Mouse (Mus musculus): ENCODE results near the gene Tanc1. TPM values are rescaled to one million over a fixed set of nuclear protein-coding genes. Genes with fewer than 3 reads are reported as not detected.

Tanc1 gene
- polyA plus RNA-seq, 1 experiment from 2014 or later, result 24.8 TPM

DNA sequence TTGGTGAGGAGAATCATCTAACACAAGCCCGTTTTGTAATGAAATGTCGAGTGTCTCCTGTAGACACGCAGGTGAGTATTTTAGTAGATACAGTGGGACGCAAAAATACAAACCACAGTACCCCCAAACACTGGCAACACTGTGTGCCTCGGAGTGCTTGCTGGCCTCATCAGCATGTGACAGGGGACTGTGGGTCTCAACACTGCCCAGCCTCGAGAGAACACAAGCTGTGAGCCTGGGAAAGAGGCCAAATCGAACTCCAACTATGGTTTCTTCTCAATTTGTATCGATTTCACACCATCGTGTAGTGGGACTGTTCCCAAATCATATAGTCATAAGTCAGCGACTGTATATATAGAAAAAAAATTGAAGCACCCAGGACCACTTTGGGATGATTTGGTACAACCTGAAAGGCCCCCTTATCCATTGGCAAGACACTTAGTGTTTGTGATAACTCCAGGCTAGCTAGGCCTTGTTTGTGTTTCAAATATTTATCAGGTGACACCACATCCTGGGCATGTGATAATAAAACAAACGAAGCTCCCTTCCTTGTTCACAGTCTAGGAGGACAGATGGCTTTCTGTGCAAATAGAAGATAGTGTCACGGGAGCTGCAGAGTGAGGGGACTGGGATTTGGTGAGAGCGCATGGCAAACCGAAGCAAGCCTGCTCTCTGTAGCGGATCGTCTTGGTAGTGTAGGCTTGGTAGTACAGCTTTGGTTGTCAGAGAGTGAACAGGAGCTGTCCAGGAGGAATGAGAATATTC lies 53.1 kb downstream of the Tanc1 start:
- H3K4me1 ChIP-seq (replicated peaks; ENCODE audit: control insufficient read depth, insufficient read depth, low read length), result peaks cover 25% of the 10 kb centered on the region
- no peak overlapping the region for H3K9ac ChIP-seq (ENCODE audit: low read length)
- no peaks in the 10 kb centered on the region; the same call in 1 of the 2 replicates for H3K36me3 ChIP-seq (ENCODE audit: control insufficient read depth, insufficient read depth, low read length)
- no peak for DNase-seq (ENCODE audit: low spot score)
- no peak overlapping the region for H3K27ac ChIP-seq (ENCODE audit: low read depth)
- no peak overlapping the region for H3K4me2 ChIP-seq (ENCODE audit: low read length)
- no peaks in the 10 kb centered on the region for H3K27me3 ChIP-seq (replicated peaks; ENCODE audit: control insufficient read depth, insufficient read depth, low read length)
- ATAC-seq (replicated peaks; ENCODE audit: low FRiP score, low TSS enrichment, low read depth), result no peak
- WGBS, result 69% methylated on average over 16 of the region's 16 CpGs
- no peak overlapping the region for H3K4me3 ChIP-seq (ENCODE audit: low read depth, low read length)
- H3K9me3 ChIP-seq (ENCODE audit: control insufficient read depth, low read length), result no peaks in the 10 kb centered on the region

DNA sequence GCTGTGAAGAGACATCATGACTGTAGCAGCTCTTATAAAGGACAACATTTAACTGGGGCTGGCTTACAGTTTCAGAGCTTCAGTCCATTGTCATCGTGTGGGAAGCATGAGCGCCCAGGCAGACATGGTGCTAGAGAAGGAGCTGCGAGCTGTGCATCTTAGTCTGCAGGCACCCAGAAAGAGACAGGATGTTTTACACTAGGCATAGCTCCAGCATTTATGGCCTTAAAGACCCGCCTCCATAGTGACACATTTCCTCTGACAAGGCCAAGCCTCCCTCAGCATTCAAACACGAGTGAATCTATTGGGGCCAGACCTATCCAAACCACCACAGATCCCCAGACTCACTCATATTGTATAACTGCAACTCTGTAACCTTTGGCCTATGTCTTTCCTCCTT lies 54.7 kb downstream of the Tanc1 start:
- no peaks in the 10 kb centered on the region; the same call in 1 of the 2 replicates for H3K36me3 ChIP-seq (ENCODE audit: control insufficient read depth, insufficient read depth, low read length)
- no peak overlapping the region for H3K4me3 ChIP-seq (ENCODE audit: low read depth, low read length)
- WGBS, result 81% methylated on average over 5 of the region's 5 CpGs
- H3K27ac ChIP-seq (ENCODE audit: low read depth), result no peak overlapping the region
- no peak overlapping the region for H3K9ac ChIP-seq (ENCODE audit: low read length)
- no peak for DNase-seq (ENCODE audit: low spot score)
- no peaks in the 10 kb centered on the region for H3K9me3 ChIP-seq (ENCODE audit: control insufficient read depth, low read length)
- no peaks in the 10 kb centered on the region for H3K27me3 ChIP-seq (replicated peaks; ENCODE audit: control insufficient read depth, insufficient read depth, low read length)
- no peak overlapping the region for H3K4me2 ChIP-seq (ENCODE audit: low read length)
- peaks cover 20% of the 10 kb centered on the region for H3K4me1 ChIP-seq (replicated peaks; ENCODE audit: control insufficient read depth, insufficient read depth, low read length)
- ATAC-seq (replicated peaks; ENCODE audit: low FRiP score, low TSS enrichment, low read depth), result no peak

DNA sequence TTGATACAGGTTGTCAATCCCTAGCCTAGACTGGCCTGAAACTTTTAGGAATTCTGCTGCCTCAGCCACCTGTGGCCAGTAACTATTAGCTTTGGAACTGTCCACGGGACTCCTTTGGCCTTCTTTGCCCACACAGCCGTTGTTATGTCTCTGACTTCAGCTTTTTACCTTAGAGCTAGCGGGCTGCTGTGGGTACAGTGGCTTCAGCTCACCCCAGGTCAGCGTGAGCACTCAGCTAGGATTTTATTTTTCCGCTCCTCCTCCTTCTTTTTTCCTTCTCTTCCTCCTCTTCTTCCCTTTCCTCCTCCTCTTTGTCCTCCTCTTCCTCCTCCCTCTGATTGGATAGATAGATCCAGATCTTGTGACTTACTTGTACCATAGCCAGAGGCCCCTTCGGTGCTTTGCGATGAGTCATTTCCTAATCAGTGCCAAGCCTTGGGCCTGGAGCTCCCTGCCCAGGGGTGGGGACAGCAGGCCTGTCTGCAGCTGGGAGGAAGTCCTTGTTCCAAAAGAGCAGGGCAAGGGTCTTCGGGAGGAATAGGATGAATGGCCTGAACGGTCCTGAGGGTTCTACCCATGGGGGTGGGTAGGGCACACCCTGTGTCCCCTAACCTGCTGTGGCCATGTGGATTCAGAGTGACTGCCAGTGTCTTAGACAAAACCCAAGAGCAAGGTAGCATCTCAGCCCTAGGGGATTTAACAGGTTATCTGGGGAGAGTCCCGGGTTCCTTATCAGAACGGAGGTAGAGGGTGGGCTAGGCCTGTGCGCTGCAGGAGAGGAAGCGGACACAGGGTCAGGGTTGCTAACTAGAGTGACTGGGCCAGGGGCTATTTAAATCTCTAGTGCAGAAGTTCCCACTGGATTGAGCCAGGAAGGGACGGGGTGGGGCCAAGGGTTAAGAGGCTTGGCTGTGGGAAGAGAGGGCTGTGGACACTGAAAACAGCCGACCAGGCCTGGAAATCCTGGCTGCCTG lies 58.5 kb downstream of the Tanc1 start:
- peaks cover 26% of the 10 kb centered on the region for H3K4me1 ChIP-seq (replicated peaks; ENCODE audit: control insufficient read depth, insufficient read depth, low read length)
- DNase-seq (ENCODE audit: low spot score) (no peak), ATAC-seq (replicated peaks; ENCODE audit: low FRiP score, low TSS enrichment, low read depth) (peak; percentile 86)
- 0 out of 2 replicates have a peak overlapping the region, but pooled peaks have one; percentile 22 for H3K4me2 ChIP-seq (ENCODE audit: low read length)
- 50% methylated on average over 15 of the region's 15 CpGs for WGBS
- peak overlapping the region; percentile 69 for H3K27ac ChIP-seq (ENCODE audit: low read depth)
- H3K9ac ChIP-seq (ENCODE audit: low read length), result no peak overlapping the region
- H3K4me3 ChIP-seq (ENCODE audit: low read depth, low read length), result no peak overlapping the region
- H3K36me3 ChIP-seq (ENCODE audit: control insufficient read depth, insufficient read depth, low read length), result no peaks in the 10 kb centered on the region
- H3K9me3 ChIP-seq (ENCODE audit: control insufficient read depth, low read length), result no peaks in the 10 kb centered on the region
- no peaks in the 10 kb centered on the region for H3K27me3 ChIP-seq (replicated peaks; ENCODE audit: control insufficient read depth, insufficient read depth, low read length)

DNA sequence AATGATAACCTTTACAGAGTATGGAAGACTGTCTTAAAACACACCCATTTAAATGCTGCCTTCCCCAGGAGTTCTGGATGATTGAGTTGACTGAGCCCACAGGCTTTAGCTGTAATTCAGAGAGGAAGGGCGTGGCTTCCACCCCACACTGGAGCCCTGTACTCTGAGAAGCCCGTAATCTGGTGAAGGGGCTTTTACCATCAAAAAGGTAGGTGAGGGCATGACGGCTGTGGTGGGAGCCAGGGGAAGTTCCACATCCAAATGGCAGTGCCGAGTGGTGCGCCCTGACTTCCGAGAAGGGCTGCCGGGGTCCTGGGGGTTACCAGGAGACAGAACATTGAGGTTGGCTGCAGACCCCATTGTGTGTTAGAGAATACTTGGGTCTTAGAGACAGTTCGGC lies 59.8 kb downstream of the Tanc1 start:
- no peak for DNase-seq (ENCODE audit: low spot score)

DNA sequence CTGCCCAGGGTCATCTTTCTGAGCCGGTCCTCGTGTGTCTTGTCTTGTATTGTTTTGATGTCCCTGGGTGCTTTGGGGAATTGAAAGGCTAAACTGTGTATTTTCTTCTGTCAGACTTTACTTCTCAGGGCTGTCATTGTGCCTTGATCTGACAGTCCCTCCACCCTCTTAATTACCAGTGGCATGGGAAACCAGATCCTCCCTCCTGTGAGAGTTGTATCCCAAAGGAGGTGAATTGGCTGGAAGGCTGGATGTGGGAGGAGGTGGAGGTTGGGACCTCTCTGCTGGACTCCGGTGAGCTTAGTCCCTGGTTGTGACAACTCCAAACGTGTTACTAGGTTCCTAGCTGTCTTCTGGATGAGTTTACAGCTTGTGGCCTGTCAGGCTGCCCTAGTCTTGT lies 60.2 kb downstream of the Tanc1 start:
- no peaks in the 10 kb centered on the region for H3K9me3 ChIP-seq (ENCODE audit: control insufficient read depth, low read length)
- H3K4me1 ChIP-seq (replicated peaks; ENCODE audit: control insufficient read depth, insufficient read depth, low read length), result peaks cover 35% of the 10 kb centered on the region
- H3K27me3 ChIP-seq (replicated peaks; ENCODE audit: control insufficient read depth, insufficient read depth, low read length), result no peaks in the 10 kb centered on the region
- ATAC-seq (replicated peaks; ENCODE audit: low FRiP score, low TSS enrichment, low read depth), result no peak
- H3K36me3 ChIP-seq (ENCODE audit: control insufficient read depth, insufficient read depth, low read length), result no peaks in the 10 kb centered on the region
- no peak for DNase-seq (ENCODE audit: low spot score)
- WGBS, result 46% methylated on average over 4 of the region's 4 CpGs
- no peak overlapping the region for H3K27ac ChIP-seq (ENCODE audit: low read depth)
- H3K4me2 ChIP-seq (ENCODE audit: low read length), result no peak overlapping the region
- H3K4me3 ChIP-seq (ENCODE audit: low read depth, low read length), result no peak overlapping the region
- no peak overlapping the region for H3K9ac ChIP-seq (ENCODE audit: low read length)

More for the DNA sequence above, 59.8 kb downstream of the Tanc1 start:
- Histone ChIP-seq H3K27me3 (replicated peaks; ENCODE audit: control insufficient read depth, insufficient read depth, low read length) (no peaks in the 10 kb centered on the region), H3K4me1 (replicated peaks; ENCODE audit: control insufficient read depth, insufficient read depth, low read length) (peaks cover 32% of the 10 kb centered on the region), H3K4me3 (ENCODE audit: low read depth, low read length) (no peak overlapping the region), H3K36me3 (ENCODE audit: control insufficient read depth, insufficient read depth, low read length) (no peaks in the 10 kb centered on the region), H3K4me2 (ENCODE audit: low read length) (no peak overlapping the region), H3K9ac (ENCODE audit: low read length) (no peak overlapping the region), H3K27ac (ENCODE audit: low read depth) (no peak overlapping the region), H3K9me3 (ENCODE audit: control insufficient read depth, low read length) (no peaks in the 10 kb centered on the region)
- no peak for ATAC-seq (replicated peaks; ENCODE audit: low FRiP score, low TSS enrichment, low read depth)
- WGBS, result 69% methylated on average over 8 of the region's 8 CpGs

DNA sequence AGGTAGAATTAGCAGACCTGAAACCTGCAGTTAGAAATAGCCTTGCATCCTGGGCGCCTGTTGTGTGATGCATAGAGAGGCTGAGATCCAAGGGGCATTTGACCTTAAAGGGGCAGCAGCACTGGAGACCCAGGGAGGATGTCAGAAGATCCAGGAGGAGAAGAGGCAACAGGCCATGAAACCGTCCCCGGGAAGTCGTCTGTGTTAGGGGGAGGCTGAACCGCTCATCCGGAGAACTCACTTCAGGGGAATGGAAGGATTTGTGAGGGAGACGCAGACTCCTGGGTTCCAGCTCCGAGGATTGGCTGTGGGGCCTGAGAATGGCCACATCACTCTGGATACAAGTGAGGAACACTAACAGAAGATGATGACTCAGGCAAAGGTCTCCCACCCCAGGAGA lies 60.8 kb downstream of the Tanc1 start:
- H3K4me2 ChIP-seq (ENCODE audit: low read length), result no peak overlapping the region
- no peak overlapping the region for H3K9ac ChIP-seq (ENCODE audit: low read length)
- H3K27ac ChIP-seq (ENCODE audit: low read depth), result no peak overlapping the region
- H3K27me3 ChIP-seq (replicated peaks; ENCODE audit: control insufficient read depth, insufficient read depth, low read length), result no peaks in the 10 kb centered on the region
- H3K4me1 ChIP-seq (replicated peaks; ENCODE audit: control insufficient read depth, insufficient read depth, low read length), result peaks cover 35% of the 10 kb centered on the region
- 76% methylated on average over 8 of the region's 8 CpGs for WGBS
- DNase-seq (ENCODE audit: low spot score) (no peak), ATAC-seq (replicated peaks; ENCODE audit: low FRiP score, low TSS enrichment, low read depth) (no peak)
- no peak overlapping the region for H3K4me3 ChIP-seq (ENCODE audit: low read depth, low read length)
- no peaks in the 10 kb centered on the region for H3K9me3 ChIP-seq (ENCODE audit: control insufficient read depth, low read length)
- H3K36me3 ChIP-seq (ENCODE audit: control insufficient read depth, insufficient read depth, low read length), result no peaks in the 10 kb centered on the region

DNA sequence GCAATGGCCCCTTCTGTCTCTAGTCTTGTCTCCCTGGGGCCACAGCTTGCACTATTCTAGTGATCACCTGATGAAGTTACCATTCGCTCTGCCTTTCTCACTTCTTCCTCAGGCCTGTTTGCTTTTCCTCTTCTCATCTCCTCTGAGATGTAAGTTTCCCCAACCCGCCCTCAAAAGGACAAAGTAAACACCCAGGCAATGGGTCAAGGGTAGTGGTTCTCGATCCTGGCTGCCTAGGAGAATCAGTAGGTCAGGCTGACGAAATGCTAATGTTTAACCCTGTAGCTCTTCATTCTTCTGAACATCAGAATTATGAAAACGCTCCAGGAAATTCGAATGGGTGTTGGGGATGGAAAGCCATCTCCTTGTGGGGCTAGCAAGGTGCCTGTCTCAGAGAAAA lies 61.5 kb downstream of the Tanc1 start:
- Histone ChIP-seq H3K9me3 (ENCODE audit: control insufficient read depth, low read length) (no peaks in the 10 kb centered on the region), H3K4me1 (replicated peaks; ENCODE audit: control insufficient read depth, insufficient read depth, low read length) (peaks cover 35% of the 10 kb centered on the region), H3K27me3 (replicated peaks; ENCODE audit: control insufficient read depth, insufficient read depth, low read length) (no peaks in the 10 kb centered on the region), H3K4me2 (ENCODE audit: low read length) (no peak overlapping the region), H3K9ac (ENCODE audit: low read length) (no peak overlapping the region), H3K4me3 (ENCODE audit: low read depth, low read length) (no peak overlapping the region), H3K27ac (ENCODE audit: low read depth) (no peak overlapping the region), H3K36me3 (ENCODE audit: control insufficient read depth, insufficient read depth, low read length) (no peaks in the 10 kb centered on the region)
- DNase-seq (ENCODE audit: low spot score) (no peak), ATAC-seq (replicated peaks; ENCODE audit: low FRiP score, low TSS enrichment, low read depth) (no peak)
- 74% methylated on average over 6 of the region's 6 CpGs for whole genome bisulfite sequencing

DNA sequence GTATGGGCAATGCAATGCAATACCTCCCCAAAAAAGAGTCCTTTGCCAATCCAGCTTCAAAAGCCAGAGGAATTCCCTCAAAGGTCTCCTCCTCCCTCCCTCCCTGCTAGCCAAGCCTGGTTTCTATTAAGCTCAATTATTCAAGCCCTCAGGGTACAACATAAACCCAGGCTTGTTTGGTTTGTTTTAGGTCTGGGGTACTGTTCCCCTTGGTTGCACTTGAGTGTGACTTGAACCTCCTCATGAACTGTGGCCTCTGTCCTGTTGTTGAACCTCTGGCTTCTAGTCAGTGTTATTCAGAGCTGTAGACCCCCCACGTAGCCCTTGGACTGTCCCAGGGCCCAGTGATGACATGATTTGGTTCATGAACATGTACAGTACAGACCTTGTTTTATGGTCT lies 62.0 kb downstream of the Tanc1 start:
- Histone ChIP-seq H3K4me2 (ENCODE audit: low read length) (no peak overlapping the region), H3K9me3 (ENCODE audit: control insufficient read depth, low read length) (no peaks in the 10 kb centered on the region), H3K4me1 (replicated peaks; ENCODE audit: control insufficient read depth, insufficient read depth, low read length) (peaks cover 36% of the 10 kb centered on the region), H3K27ac (ENCODE audit: low read depth) (no peak overlapping the region), H3K36me3 (ENCODE audit: control insufficient read depth, insufficient read depth, low read length) (no peaks in the 10 kb centered on the region), H3K9ac (ENCODE audit: low read length) (no peak overlapping the region), H3K27me3 (replicated peaks; ENCODE audit: control insufficient read depth, insufficient read depth, low read length) (no peaks in the 10 kb centered on the region), H3K4me3 (ENCODE audit: low read depth, low read length) (no peak overlapping the region)
- DNase-seq (ENCODE audit: low spot score) (no peak), ATAC-seq (replicated peaks; ENCODE audit: low FRiP score, low TSS enrichment, low read depth) (no peak)
- WGBS, result 60% methylated on average over 1 of the region's 1 CpGs
